17 mouse cellular contexts compared by ENCODE assay signal in genomic region chr1:77854366-77854765, GRCm38 (mm10).
"Had no signal": no experiment of that assay in that cellular context is flagged by ENCODE, and none has a peak within 500 bp of the region (broad histone marks: within the 10 kb centered on the region; RNA-seq: fewer than 3 reads in every experiment).

No protein-coding gene starts in this region.

- H3K9me3 ChIP-seq: neural tube, embryonic 12.5 days; neural tube, embryonic 13.5 days; neural tube, embryonic 15.5 days; stomach, embryonic 15.5 days had no signal

- DNase-seq: retina, postnatal 1 day; right cerebral cortex, adult 18-20 months; right cerebral cortex, postnatal 14 days; right cerebral cortex, postnatal 25 days; right cerebral cortex, postnatal 4 days; spleen, adult 18-20 months; thymus, adult 18-20 months; thymus, adult 2 months; thymus, postnatal 14 days; thymus, postnatal 25 days; thymus, postnatal 36 days; thymus, postnatal 4 days had no signal

- H3K9ac ChIP-seq: neural tube, embryonic 12.5 days; neural tube, embryonic 13.5 days; neural tube, embryonic 15.5 days; stomach, embryonic 15.5 days had no signal

- H3K27me3 ChIP-seq: neural tube, embryonic 12.5 days; neural tube, embryonic 13.5 days; neural tube, embryonic 15.5 days; stomach, embryonic 15.5 days had no signal

- H3K4me1 ChIP-seq: neural tube, embryonic 12.5 days; neural tube, embryonic 13.5 days; neural tube, embryonic 15.5 days; stomach, embryonic 15.5 days had no signal

- H3K4me3 ChIP-seq: neural tube, embryonic 12.5 days; neural tube, embryonic 13.5 days; neural tube, embryonic 15.5 days; stomach, embryonic 15.5 days had no signal

- H3K4me2 ChIP-seq: neural tube, embryonic 12.5 days; neural tube, embryonic 13.5 days; neural tube, embryonic 15.5 days; stomach, embryonic 15.5 days had no signal

- H3K27ac ChIP-seq: neural tube, embryonic 12.5 days; neural tube, embryonic 13.5 days; neural tube, embryonic 15.5 days; stomach, embryonic 15.5 days; stomach, postnatal 0 days had no signal

- H3K36me3 ChIP-seq: neural tube, embryonic 12.5 days; neural tube, embryonic 13.5 days; neural tube, embryonic 15.5 days; stomach, embryonic 15.5 days had no signal
